Mouse (Mus musculus) midbrain, embryonic 14.5 days (tissue): ENCODE data around the gene Dhrs1. TPM values are rescaled to one million over a fixed set of nuclear protein-coding genes. Genes with fewer than 3 reads are reported as not detected.
"Not testable (repeated sequence)": the region's sequence is repeated elsewhere in the genome, so short reads cannot be mapped to it uniquely, and the experiment has no call there.

Source experiments
- ATAC-seq: fragments of 200-750 bp; cut with Nextera tagmentation; 2 replicates; pipeline ENCODE4 v1.8.0; 2017; ENCODE audit warnings: moderate number of reproducible peaks, moderate library complexity; ENCODE audit not compliant: low FRiP score, low TSS enrichment
- DNase-seq: peaks from one replicate; pipeline ENCODE4 v3.0.0-alpha.2; 2015
- H3K27ac ChIP-seq: fragments of 300-500 bp; sonication (generic); replicated peaks from 2 replicates; pipeline ENCODE4 v1.5.1; 2014; ENCODE audit warnings: mild to moderate bottlenecking, low read depth, low read length, moderate library complexity
- H3K27me3 ChIP-seq: fragments of 300-500 bp; sonication (generic); 2 replicates; pipeline ENCODE4 v1.6.1; 2014; ENCODE audit warnings: low read length, control low read depth, mixed read lengths; ENCODE audit not compliant: control insufficient read depth, insufficient read depth
- H3K36me3 ChIP-seq: fragments of 300-500 bp; sonication (generic); 2 replicates; pipeline ENCODE4 v1.6.1; 2014; ENCODE audit warnings: low read length, control low read depth; ENCODE audit not compliant: control insufficient read depth, insufficient read depth
- H3K4me1 ChIP-seq: fragments of 300-500 bp; sonication (generic); 2 replicates; pipeline ENCODE4 v1.6.1; 2014; ENCODE audit warnings: mild to moderate bottlenecking, antibody characterized with exemption, low read length, control low read depth; ENCODE audit not compliant: control insufficient read depth, insufficient read depth
- H3K4me2 ChIP-seq: fragments of 300-500 bp; sonication (generic); 2 replicates; pipeline ENCODE4 v1.6.1; 2014; ENCODE audit warnings: mild to moderate bottlenecking, low read length, moderate library complexity
- H3K4me3 ChIP-seq: fragments of 300-500 bp; sonication (generic); replicated peaks from 2 replicates; pipeline ENCODE4 v1.5.1; 2014; ENCODE audit warnings: low read depth, low read length
- H3K9ac ChIP-seq: fragments of 300-500 bp; sonication (generic); replicated peaks from 2 replicates; pipeline ENCODE4 v1.6.1; 2014; ENCODE audit warnings: mild to moderate bottlenecking, low read length, moderate library complexity
- H3K9me3 ChIP-seq: fragments of 300-500 bp; sonication (generic); 2 replicates; pipeline ENCODE4 v1.6.1; 2016; ENCODE audit warnings: low read length, control low read depth, mixed read lengths; ENCODE audit not compliant: control insufficient read depth
- WGBS: fragments of 180-500 bp; shearing (Covaris S2); extraction: QIAGEN DNeasy Blood & Tissue Kit; methylation state at CpG from one replicate; pipeline ENCODE4 v1.1.7; 2014; 5-methylcytosine and 5-hydroxymethylcytosine counted together
- polyA plus RNA-seq: library from polyadenylated mRNA; unstranded; fragments of >200 nt; fragmentation: Nextera tagmentation; extraction: Ambion mirVana; gene quantifications from 2 replicates; pipeline ENCODE4 v1.2.1, GENCODE M21; 2014

Gene Dhrs1
- polyA plus RNA-seq, 1 experiment from 2014 or later: 65.1 TPM

DNA sequence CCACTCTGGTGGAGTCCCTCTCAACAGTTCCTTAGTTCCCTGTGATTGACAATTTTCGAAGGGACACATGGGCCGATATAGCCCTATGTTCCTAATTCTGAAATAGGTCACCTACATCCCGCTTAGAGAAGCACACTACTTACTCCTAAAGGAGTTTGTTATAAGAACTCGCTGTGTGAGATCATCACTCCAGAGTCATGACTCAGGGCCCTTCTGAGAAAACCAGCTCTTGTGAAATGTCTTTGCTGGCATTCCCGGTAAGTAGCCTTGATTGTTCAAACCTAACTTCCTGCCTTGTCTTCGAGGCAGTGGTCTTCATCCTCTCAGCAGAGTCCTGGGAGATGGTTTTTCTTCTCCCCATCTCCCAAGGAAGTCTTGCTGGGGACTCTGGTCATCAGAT is 23.1 kb upstream of the Dhrs1 start:
- H3K27ac ChIP-seq: no peak overlapping the region
- H3K9me3 ChIP-seq: no peaks in the 10 kb centered on the region
- H3K27me3 ChIP-seq: peaks cover 47% of the 10 kb centered on the region
- H3K4me2 ChIP-seq: no peak overlapping the region
- no peak overlapping the region for H3K4me3 ChIP-seq
- no peaks in the 10 kb centered on the region for H3K36me3 ChIP-seq
- no peak overlapping the region for H3K9ac ChIP-seq
- ATAC-seq (no peak), DNase-seq (no peak)
- WGBS: 90% methylated on average over 6 of the region's 6 CpGs
- H3K4me1 ChIP-seq: no peaks in the 10 kb centered on the region

DNA sequence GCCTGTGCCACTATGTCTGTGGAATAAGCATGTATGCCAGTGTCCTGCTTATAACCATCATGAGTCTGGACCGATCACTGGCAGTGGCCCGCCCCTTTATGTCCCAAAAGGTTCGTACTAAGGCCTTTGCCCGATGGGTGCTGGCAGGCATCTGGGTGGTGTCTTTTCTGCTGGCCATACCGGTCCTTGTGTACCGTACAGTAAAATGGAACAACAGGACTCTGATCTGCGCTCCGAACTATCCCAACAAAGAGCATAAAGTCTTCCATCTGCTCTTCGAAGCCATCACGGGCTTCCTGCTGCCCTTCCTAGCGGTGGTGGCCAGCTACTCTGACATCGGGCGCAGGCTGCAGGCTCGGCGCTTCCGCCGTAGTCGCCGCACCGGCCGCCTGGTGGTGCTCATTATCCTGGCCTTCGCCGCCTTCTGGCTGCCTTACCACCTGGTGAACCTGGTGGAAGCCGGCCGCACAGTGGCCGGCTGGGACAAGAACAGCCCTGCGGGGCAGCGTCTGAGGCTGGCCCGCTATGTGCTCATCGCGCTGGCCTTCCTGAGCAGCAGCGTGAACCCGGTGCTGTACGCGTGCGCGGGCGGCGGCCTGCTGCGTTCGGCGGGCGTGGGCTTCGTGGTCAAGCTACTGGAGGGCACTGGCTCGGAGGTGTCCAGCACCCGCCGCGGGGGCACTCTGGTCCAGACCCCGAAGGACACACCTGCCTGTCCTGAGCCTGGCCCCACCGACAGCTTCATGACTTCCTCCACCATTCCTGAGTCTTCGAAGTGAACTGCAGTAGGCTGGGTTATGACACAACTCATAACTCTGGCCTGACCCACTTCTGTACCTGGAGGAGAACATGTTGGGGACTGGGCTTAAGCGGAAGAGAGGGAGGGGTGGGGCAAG is 22.3 kb upstream of the Dhrs1 start:
- Histone ChIP-seq H3K9ac (peak overlapping the region; percentile 61), H3K27ac (no peak overlapping the region), H3K4me3 (peak overlapping the region; percentile 39), H3K4me1 (no peaks in the 10 kb centered on the region), H3K4me2 (peak overlapping the region; percentile 74), H3K36me3 (no peaks in the 10 kb centered on the region), H3K27me3 (peaks cover 54% of the 10 kb centered on the region), H3K9me3 (no peaks in the 10 kb centered on the region)
- WGBS: 15% methylated on average over 52 of the region's 52 CpGs
- ATAC-seq (peak; percentile 47; the same call in 1 of the 2 replicates), DNase-seq (peak; percentile 79)

DNA sequence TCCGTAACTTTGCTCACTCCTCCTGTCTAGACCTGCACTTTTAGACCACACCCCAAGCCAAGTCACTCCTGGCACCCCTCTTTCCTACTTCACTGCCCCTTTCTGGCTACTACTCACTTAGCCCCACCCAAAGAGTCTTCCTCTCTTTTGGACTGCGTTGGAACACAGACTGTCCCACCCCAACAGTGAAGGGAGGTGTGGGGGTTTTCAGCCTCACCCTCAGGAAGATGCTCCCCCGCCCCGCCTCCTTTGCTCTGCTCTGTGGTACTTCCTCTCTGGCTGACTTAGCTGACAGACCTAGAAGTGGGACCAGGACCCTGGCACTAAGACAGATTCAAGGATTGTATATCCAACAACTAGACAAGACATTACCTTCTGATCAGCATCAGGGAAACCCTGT is 20.2 kb upstream of the Dhrs1 start, which contains the start of gene Ltb4r1:
Gene Ltb4r1, plus strand, starts transcription at position 267 of the 400 bp plus-strand sequence.
- 70% methylated on average over 4 of the region's 4 CpGs for WGBS
- H3K9me3 ChIP-seq: no peaks in the 10 kb centered on the region
- peaks cover 66% of the 10 kb centered on the region for H3K27me3 ChIP-seq

DNA sequence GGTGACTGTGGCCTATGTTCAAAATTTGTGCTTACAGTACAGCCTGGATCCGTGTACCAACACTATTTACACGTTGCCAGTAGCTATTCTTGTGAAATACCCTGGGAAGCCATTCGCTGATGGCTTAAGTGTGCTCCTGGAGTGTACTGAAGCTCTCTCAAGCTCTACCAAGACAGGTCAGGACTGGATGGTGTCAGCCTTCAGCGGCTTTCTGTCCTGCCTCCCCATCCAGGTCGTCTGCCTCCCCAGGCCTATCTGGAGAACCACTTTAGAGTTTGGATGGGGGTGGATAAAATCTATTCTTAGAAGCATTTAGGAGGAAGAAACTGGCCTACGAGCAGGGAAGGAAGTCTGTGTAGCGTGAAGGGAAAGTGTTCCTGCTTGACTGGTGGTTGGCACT is 17.7 kb upstream of the Dhrs1 start:
- no peak overlapping the region for H3K9ac ChIP-seq

More for the DNA sequence above, 20.2 kb upstream of the Dhrs1 start, which contains the start of gene Ltb4r1:
- Histone ChIP-seq H3K4me2 (no peak within 1 kb of the TSS), H3K9ac (no peak within 1 kb of the TSS), H3K4me3 (no peak within 1 kb of the TSS), H3K36me3 (no peaks in the 10 kb centered on the region), H3K4me1 (peaks cover 8% of the 10 kb centered on the region; the same call in 1 of the 2 replicates), H3K27ac (no peak within 1 kb of the TSS)
- DNase-seq: no peak
- no peak for ATAC-seq

DNA sequence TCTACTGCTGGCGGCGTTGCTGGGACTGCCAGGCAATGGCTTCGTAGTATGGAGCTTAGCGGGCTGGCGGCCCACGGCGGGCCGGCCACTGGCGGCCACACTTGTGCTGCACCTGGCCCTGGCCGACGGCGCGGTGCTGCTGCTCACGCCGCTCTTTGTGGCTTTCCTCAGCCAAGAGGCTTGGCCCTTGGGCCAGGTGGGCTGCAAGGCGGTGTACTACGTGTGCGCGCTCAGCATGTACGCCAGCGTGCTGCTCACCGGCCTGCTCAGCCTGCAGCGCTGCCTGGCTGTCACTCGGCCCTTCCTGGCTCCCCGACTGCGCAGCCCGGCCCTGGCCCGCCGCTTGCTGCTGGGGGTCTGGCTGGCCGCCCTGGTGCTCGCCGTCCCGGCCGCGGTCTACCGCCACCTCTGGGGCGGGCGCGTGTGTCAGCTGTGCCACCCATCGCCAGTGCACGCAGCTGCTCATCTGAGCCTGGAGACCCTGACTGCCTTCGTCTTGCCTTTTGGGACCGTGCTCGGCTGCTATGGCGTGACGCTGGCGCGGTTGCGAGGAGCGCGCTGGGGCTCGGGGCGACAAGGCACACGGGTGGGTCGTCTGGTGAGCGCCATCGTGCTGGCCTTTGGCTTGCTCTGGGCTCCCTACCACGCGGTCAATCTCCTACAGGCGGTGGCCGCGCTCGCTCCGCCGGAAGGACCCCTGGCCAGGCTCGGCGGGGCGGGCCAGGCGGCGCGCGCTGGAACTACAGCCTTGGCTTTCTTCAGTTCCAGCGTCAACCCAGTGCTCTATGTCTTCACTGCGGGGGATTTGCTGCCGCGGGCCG is 16.7 kb upstream of the Dhrs1 start:
- Histone ChIP-seq H3K4me2 (peak overlapping the region; percentile 91), H3K4me1 (peaks cover 8% of the 10 kb centered on the region; the same call in 1 of the 2 replicates), H3K9me3 (no peaks in the 10 kb centered on the region), H3K9ac (peak overlapping the region; percentile 74), H3K27ac (peak overlapping the region; percentile 64), H3K4me3 (peak overlapping the region; percentile 50), H3K36me3 (no peaks in the 10 kb centered on the region), H3K27me3 (peaks cover 49% of the 10 kb centered on the region)
- under 1% methylated on average over 77 of the region's 77 CpGs for WGBS
- ATAC-seq: peak; percentile 72
- DNase-seq: peak; percentile 81

More for the DNA sequence above, 17.7 kb upstream of the Dhrs1 start:
- DNase-seq (no peak), ATAC-seq (no peak)
- 63% methylated on average over 7 of the region's 7 CpGs for WGBS
- no peaks in the 10 kb centered on the region for H3K9me3 ChIP-seq
- H3K27ac ChIP-seq: no peak overlapping the region
- H3K27me3 ChIP-seq: peaks cover 54% of the 10 kb centered on the region
- peak overlapping the region; percentile 91 for H3K4me2 ChIP-seq
- no peaks in the 10 kb centered on the region for H3K36me3 ChIP-seq
- no peak overlapping the region for H3K4me3 ChIP-seq
- H3K4me1 ChIP-seq: peaks cover 8% of the 10 kb centered on the region; the same call in 1 of the 2 replicates

DNA sequence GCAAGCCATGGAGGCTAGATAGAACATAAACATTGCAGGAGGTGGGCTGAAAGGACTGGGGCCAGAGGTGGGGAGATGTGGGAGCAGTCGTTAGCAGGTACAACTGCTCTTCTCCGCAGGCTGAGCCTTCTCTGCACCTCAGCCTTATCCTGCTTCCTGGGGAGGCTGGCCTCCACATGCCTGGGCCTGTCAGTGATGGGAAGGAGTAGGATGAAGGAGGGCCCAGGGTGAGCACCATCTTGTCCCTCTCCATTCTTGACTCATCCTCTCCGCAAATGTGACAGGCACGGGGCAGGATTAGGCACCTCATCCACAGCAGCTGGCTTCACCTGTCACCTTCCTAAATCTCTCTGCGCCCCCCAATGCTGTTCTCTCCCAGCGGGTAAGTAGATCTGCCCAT is 15.7 kb upstream of the Dhrs1 start, which contains the start of gene Ltb4r2:
Gene Ltb4r2, plus strand, starts transcription at position 266 of the 400 bp plus-strand sequence.
- no peaks in the 10 kb centered on the region for H3K9me3 ChIP-seq
- H3K9ac ChIP-seq: peak within 1 kb of the TSS; percentile 74
- H3K4me3 ChIP-seq: peak within 1 kb of the TSS; percentile 50
- H3K4me1 ChIP-seq: peaks cover 8% of the 10 kb centered on the region; the same call in 1 of the 2 replicates
- WGBS: 77% methylated on average over 6 of the region's 6 CpGs
- peaks cover 41% of the 10 kb centered on the region for H3K27me3 ChIP-seq
- H3K36me3 ChIP-seq: peaks cover 3% of the 10 kb centered on the region; the same call in 1 of the 2 replicates
- ATAC-seq (no peak), DNase-seq (no peak)
- peak within 1 kb of the TSS; percentile 91 for H3K4me2 ChIP-seq
- peak within 1 kb of the TSS; percentile 64 for H3K27ac ChIP-seq

DNA sequence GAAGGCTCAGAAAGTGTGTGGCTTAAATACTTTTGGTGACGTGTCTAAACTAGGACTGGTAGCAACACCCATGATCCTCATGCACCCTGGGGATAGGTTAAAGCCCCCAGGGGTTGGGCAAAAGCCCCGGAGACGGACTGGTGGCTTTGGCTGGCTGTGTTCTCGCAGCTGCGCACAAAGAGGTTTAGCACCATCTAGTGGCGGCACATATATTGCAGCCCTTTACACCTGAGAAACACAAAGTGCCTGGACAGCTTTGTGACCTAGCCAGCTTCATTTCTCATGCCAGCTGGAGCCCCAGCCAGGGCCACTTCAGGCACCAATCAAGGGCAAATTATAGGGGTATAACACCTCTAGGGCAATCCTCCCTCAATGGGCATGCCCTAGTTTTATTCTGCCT is 14.7 kb upstream of the Dhrs1 start:
- Histone ChIP-seq H3K27me3 (peaks cover 37% of the 10 kb centered on the region), H3K36me3 (peaks cover 13% of the 10 kb centered on the region), H3K4me2 (peak overlapping the region; percentile 32)
- not testable (repeated sequence) for H3K9me3 ChIP-seq, H3K9ac ChIP-seq, H3K4me1 ChIP-seq, H3K4me3 ChIP-seq, ATAC-seq, H3K27ac ChIP-seq
- 2% methylated on average over 5 of the region's 6 CpGs for whole genome bisulfite sequencing
- peak; percentile 90 for DNase-seq

DNA sequence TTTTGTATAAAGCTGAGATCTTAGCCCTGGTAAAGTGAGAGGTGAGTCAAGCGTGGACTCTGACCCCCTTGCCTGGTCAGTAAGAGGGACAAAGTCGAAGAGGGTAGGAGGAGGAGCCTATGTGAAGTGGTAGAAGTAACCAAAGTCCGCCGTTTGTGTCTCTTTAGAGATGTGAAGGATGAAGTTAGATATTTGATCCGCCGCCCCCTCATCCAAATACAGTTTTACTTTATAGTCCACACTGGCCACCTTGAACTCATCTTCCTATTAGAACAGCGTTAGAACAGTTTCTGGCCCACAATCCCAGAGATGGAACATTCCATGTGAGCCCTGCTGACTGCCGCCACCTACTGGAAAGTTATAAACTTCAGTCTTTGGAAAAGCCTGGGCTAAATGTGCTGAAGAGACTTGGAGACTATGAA is 12.9 kb upstream of the Dhrs1 start, which contains the start of gene Cideb:
Gene Cideb, minus strand, starts transcription at position 96 of the 422 bp plus-strand sequence.
- Histone ChIP-seq H3K27ac (no peak within 1 kb of the TSS), H3K9ac (no peak within 1 kb of the TSS), H3K27me3 (peaks cover 20% of the 10 kb centered on the region), H3K4me1 (peaks cover 8% of the 10 kb centered on the region; the same call in 1 of the 2 replicates), H3K36me3 (peaks cover 31% of the 10 kb centered on the region), H3K4me2 (no peak within 1 kb of the TSS), H3K4me3 (no peak within 1 kb of the TSS), H3K9me3 (no peaks in the 10 kb centered on the region)
- 16% methylated on average over 8 of the region's 8 CpGs for WGBS
- DNase-seq (peak; percentile 82), ATAC-seq (no peak)
